Mouse (Mus musculus) megakaryocyte, embryonic 14.5 days (primary cell): Measurements from ENCODE around the gene Ubqln1. TPM values are rescaled to one million over a fixed set of nuclear protein-coding genes. Genes with fewer than 3 reads are reported as not detected.

Source experiments
- H3K27me3 ChIP-seq: replicated peaks from 2 replicates; pipeline ENCODE3; 2012; ENCODE audit warnings: inconsistent platforms
- H3K36me3 ChIP-seq: replicated peaks from 2 replicates; pipeline ENCODE3; 2012; ENCODE audit warnings: low read length, inconsistent platforms, mixed read lengths
- H3K4me1 ChIP-seq: 2 replicates; pipeline ENCODE4 v1.6.1; 2012; ENCODE audit warnings: inconsistent platforms
- H3K4me3 ChIP-seq: replicated peaks from 2 replicates; pipeline ENCODE3; 2012; ENCODE audit warnings: moderate library complexity, mild to moderate bottlenecking, inconsistent platforms
- H3K9me3 ChIP-seq: 2 replicates; pipeline ENCODE4 v1.6.1; 2012; ENCODE audit warnings: inconsistent platforms
- FLI1 ChIP-seq: IDR thresholded peaks from 2 replicates; pipeline ENCODE4 v1.6.1; 2012; ENCODE audit warnings: low read length, inconsistent platforms, mixed read lengths
- GATA1 ChIP-seq: IDR thresholded peaks from 3 replicates; pipeline ENCODE4 v1.6.1; 2012; ENCODE audit warnings: mixed read lengths, low read length, inconsistent platforms, borderline replicate concordance
- polyA plus RNA-seq: library from polyadenylated mRNA; stranded (reverse); fragments of >175 nt; gene quantifications from 2 replicates; pipeline ENCODE4 v1.2.3, GENCODE M21; 2012; ENCODE audit warnings: low replicate concordance; ENCODE audit not compliant: insufficient read depth

The Ubqln1 gene
- polyA plus RNA-seq: 33.9 and 40.9 TPM in 2 replicates

GRCm38 (mm10) chr13:58215592-58216341 is at the start of gene Ubqln1:
Ubqln1 (minus strand) TSS chr13:58215653.
- Histone ChIP-seq H3K4me3 (peak within 1 kb of the TSS; percentile 98), H3K27me3 (no peaks in the 10 kb centered on the region), H3K4me1 (peaks cover 36% of the 10 kb centered on the region), H3K36me3 (peaks cover 4% of the 10 kb centered on the region), H3K9me3 (no peaks in the 10 kb centered on the region)
- no peak for TF ChIP-seq GATA1
- no peak for TF ChIP-seq FLI1

- Histone ChIP-seq H3K27me3 (peaks cover 6% of the 10 kb centered on the region), H3K4me3 (no peak overlapping the region), H3K4me1 (no peaks in the 10 kb centered on the region), H3K9me3 (no peaks in the 10 kb centered on the region), H3K36me3 (no peaks in the 10 kb centered on the region)
- TF ChIP-seq GATA1 (no peak), FLI1 (no peak)
Measured at GRCm38 (mm10) chr13:58263546-58263945, 48.1 kb upstream of the Ubqln1 start.

- no peak for TF ChIP-seq GATA1
- TF ChIP-seq FLI1: no peak
- Histone ChIP-seq H3K36me3 (no peaks in the 10 kb centered on the region), H3K4me1 (no peaks in the 10 kb centered on the region), H3K27me3 (peaks cover 5% of the 10 kb centered on the region), H3K9me3 (no peaks in the 10 kb centered on the region), H3K4me3 (no peak overlapping the region)
Measured at GRCm38 (mm10) chr13:58261674-58262073, 46.2 kb upstream of the Ubqln1 start.

DNA sequence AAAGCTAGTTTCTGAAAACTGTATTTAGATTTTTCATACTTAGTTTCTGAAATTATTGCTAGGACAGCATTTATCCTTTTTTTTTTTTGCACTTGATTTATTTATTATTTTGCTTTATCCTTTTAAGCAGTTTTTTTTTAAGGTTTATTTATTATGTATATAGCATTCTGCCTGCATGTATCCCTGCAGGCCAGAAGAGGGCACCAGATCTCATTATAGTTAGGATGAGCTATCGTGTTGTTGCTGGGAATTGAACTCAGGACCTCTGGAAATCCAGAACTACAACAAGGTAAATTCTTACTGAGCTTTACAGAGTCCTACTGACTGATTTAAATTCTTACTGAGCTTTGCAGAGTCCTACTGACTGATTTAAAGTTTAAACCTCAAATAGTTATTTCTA is 37.8 kb upstream of the Ubqln1 start:
- no peaks in the 10 kb centered on the region for H3K4me1 ChIP-seq
- no peaks in the 10 kb centered on the region for H3K36me3 ChIP-seq
- no peaks in the 10 kb centered on the region for H3K9me3 ChIP-seq
- H3K27me3 ChIP-seq: peaks cover 19% of the 10 kb centered on the region
- TF ChIP-seq FLI1: no peak
- TF ChIP-seq GATA1: no peak
- H3K4me3 ChIP-seq: no peak overlapping the region

DNA sequence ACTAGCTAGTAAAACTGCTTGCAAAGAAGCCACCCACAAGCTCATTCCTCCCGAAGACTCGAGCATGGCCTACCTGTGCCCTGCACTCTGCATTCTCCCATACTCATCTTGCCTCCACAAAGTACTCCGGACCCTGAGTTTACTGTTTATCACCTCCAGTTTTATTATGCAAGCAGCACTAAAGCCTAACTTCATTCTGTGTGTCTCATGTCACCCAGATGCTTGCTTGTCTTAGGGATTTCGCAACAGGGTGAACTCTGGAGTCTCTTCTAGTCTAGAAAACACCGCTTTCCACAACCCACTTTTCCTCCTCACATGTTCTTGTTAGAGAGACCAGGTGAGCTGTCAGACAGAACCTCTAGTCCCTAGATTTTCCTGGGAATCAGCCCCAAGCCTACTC is 33.5 kb upstream of the Ubqln1 start:
- Histone ChIP-seq H3K4me3 (no peak overlapping the region), H3K36me3 (no peaks in the 10 kb centered on the region), H3K27me3 (peaks cover 22% of the 10 kb centered on the region), H3K4me1 (peaks cover 6% of the 10 kb centered on the region), H3K9me3 (no peaks in the 10 kb centered on the region)
- TF ChIP-seq FLI1: no peak
- TF ChIP-seq GATA1: no peak

GRCm38 (mm10) chr13:58236536-58236935 is 21.1 kb upstream of the Ubqln1 start:
- no peak overlapping the region for H3K4me3 ChIP-seq
- peaks cover 10% of the 10 kb centered on the region for H3K4me1 ChIP-seq
- no peak for TF ChIP-seq GATA1
- no peak for TF ChIP-seq FLI1
- H3K36me3 ChIP-seq: no peaks in the 10 kb centered on the region
- H3K27me3 ChIP-seq: peaks cover 1% of the 10 kb centered on the region
- H3K9me3 ChIP-seq: no peaks in the 10 kb centered on the region

GRCm38 (mm10) chr13:58232611-58233010 is 17.2 kb upstream of the Ubqln1 start:
- Histone ChIP-seq H3K4me3 (no peak overlapping the region), H3K36me3 (no peaks in the 10 kb centered on the region), H3K9me3 (no peaks in the 10 kb centered on the region), H3K27me3 (peaks cover 2% of the 10 kb centered on the region), H3K4me1 (peaks cover 10% of the 10 kb centered on the region)
- no peak for TF ChIP-seq GATA1
- TF ChIP-seq FLI1: no peak

- Histone ChIP-seq H3K9me3 (peaks cover 3% of the 10 kb centered on the region), H3K4me1 (peaks cover 10% of the 10 kb centered on the region), H3K4me3 (no peak overlapping the region), H3K36me3 (no peaks in the 10 kb centered on the region), H3K27me3 (peaks cover 2% of the 10 kb centered on the region)
- TF ChIP-seq FLI1 (no peak), GATA1 (no peak)
Measured at GRCm38 (mm10) chr13:58232070-58232469, 16.6 kb upstream of the Ubqln1 start.

- Histone ChIP-seq H3K4me1 (peaks cover 10% of the 10 kb centered on the region), H3K9me3 (peaks cover 20% of the 10 kb centered on the region), H3K4me3 (no peak overlapping the region), H3K36me3 (no peaks in the 10 kb centered on the region), H3K27me3 (peaks cover 7% of the 10 kb centered on the region)
- TF ChIP-seq GATA1 (no peak), FLI1 (no peak)
Measured at GRCm38 (mm10) chr13:58228624-58229023, 13.2 kb upstream of the Ubqln1 start.

GRCm38 (mm10) chr13:58225694-58226093 is 10.2 kb upstream of the Ubqln1 start:
- H3K9me3 ChIP-seq: peaks cover 20% of the 10 kb centered on the region
- no peak overlapping the region for H3K4me3 ChIP-seq
- no peaks in the 10 kb centered on the region for H3K36me3 ChIP-seq
- H3K4me1 ChIP-seq: no peaks in the 10 kb centered on the region
- H3K27me3 ChIP-seq: peaks cover 9% of the 10 kb centered on the region
- TF ChIP-seq GATA1: no peak
- no peak for TF ChIP-seq FLI1

- Histone ChIP-seq H3K9me3 (peaks cover 5% of the 10 kb centered on the region), H3K36me3 (no peaks in the 10 kb centered on the region), H3K4me3 (no peak overlapping the region), H3K4me1 (peaks cover 10% of the 10 kb centered on the region), H3K27me3 (peaks cover 6% of the 10 kb centered on the region)
- no peak for TF ChIP-seq GATA1
- TF ChIP-seq FLI1: no peak
Measured at GRCm38 (mm10) chr13:58220206-58220605, 4.8 kb upstream of the Ubqln1 start.
